Mouse (Mus musculus) heart, embryonic 16.5 days (tissue): ENCODE data around the gene Phykpl. TPM values are rescaled to one million over a fixed set of nuclear protein-coding genes. Genes with fewer than 3 reads are reported as not detected.

Source experiments
- ATAC-seq: fragments of 200-750 bp; cut with Nextera tagmentation; replicated peaks from 2 replicates; pipeline ENCODE4 v1.8.0; 2017; ENCODE audit warnings: moderate number of reproducible peaks; ENCODE audit not compliant: insufficient read depth, low FRiP score; ENCODE audit errors: extremely low read depth
- H3K27ac ChIP-seq: fragments of 300-500 bp; sonication (generic); 2 replicates; pipeline ENCODE4 v1.5.1; 2014; ENCODE audit warnings: mild to moderate bottlenecking, low read length, control low read depth, moderate library complexity
- H3K27me3 ChIP-seq: fragments of 300-500 bp; sonication (generic); 2 replicates; pipeline ENCODE4 v1.6.1; 2014; ENCODE audit warnings: low read length, mixed read lengths; ENCODE audit not compliant: control insufficient read depth, insufficient read depth
- H3K36me3 ChIP-seq: fragments of 300-500 bp; sonication (generic); 2 replicates; pipeline ENCODE4 v1.6.1; 2014; ENCODE audit not compliant: control insufficient read depth, insufficient read depth
- H3K4me1 ChIP-seq: fragments of 300-500 bp; sonication (generic); 2 replicates; pipeline ENCODE4 v1.6.1; 2014; ENCODE audit warnings: low read length, mixed read lengths; ENCODE audit not compliant: control insufficient read depth, insufficient read depth
- H3K4me2 ChIP-seq: fragments of 300-500 bp; sonication (generic); 2 replicates; pipeline ENCODE4 v1.6.1; 2014; ENCODE audit warnings: low read depth, mild to moderate bottlenecking, control low read depth, low read length
- H3K4me3 ChIP-seq: fragments of 300-500 bp; sonication (generic); 2 replicates; pipeline ENCODE4 v1.5.1; 2014; ENCODE audit warnings: mild to moderate bottlenecking, control low read depth, low read length
- H3K9ac ChIP-seq: fragments of 300-500 bp; sonication (generic); 2 replicates; pipeline ENCODE4 v1.6.1; 2014; ENCODE audit warnings: low read length, control low read depth
- H3K9me3 ChIP-seq: fragments of 300-500 bp; sonication (generic); replicated peaks from 2 replicates; pipeline ENCODE4 v1.6.1; 2016; ENCODE audit warnings: low read length; ENCODE audit not compliant: control insufficient read depth
- WGBS: fragments of 180-500 bp; shearing (Covaris S2); extraction: QIAGEN DNeasy Blood & Tissue Kit; methylation state at CpG from one replicate; pipeline ENCODE4 v1.1.7; 2014; 5-methylcytosine and 5-hydroxymethylcytosine counted together
- polyA plus RNA-seq: library from polyadenylated mRNA; unstranded; fragments of >200 nt; fragmentation: Nextera tagmentation; extraction: Ambion mirVana; gene quantifications from 2 replicates; pipeline ENCODE4 v1.2.1, GENCODE M21; 2015

The Phykpl gene
- polyA plus RNA-seq, 1 experiment from 2014 or later: 15.0 TPM

- no peak for ATAC-seq
- H3K36me3 ChIP-seq: no peaks in the 10 kb centered on the region
- H3K4me1 ChIP-seq: peaks cover 11% of the 10 kb centered on the region
- no peak overlapping the region for H3K4me2 ChIP-seq
- H3K9me3 ChIP-seq: no peaks in the 10 kb centered on the region
- no peak overlapping the region for H3K27ac ChIP-seq
- H3K9ac ChIP-seq: no peak overlapping the region
- H3K27me3 ChIP-seq: no peaks in the 10 kb centered on the region
- no peak overlapping the region for H3K4me3 ChIP-seq
- WGBS: 24% methylated on average over 5 of the region's 5 CpGs
Measured at GRCm38 (mm10) chr11:51551253-51551652, 33.3 kb upstream of the Phykpl start.

- Histone ChIP-seq H3K9ac (no peak overlapping the region), H3K36me3 (no peaks in the 10 kb centered on the region), H3K9me3 (no peaks in the 10 kb centered on the region), H3K4me1 (peaks cover 11% of the 10 kb centered on the region), H3K27ac (no peak overlapping the region), H3K4me3 (no peak overlapping the region), H3K27me3 (no peaks in the 10 kb centered on the region), H3K4me2 (no peak overlapping the region)
- 51% methylated on average over 3 of the region's 3 CpGs for WGBS
- ATAC-seq: no peak
Measured at GRCm38 (mm10) chr11:51552091-51552490, 32.5 kb upstream of the Phykpl start.

- Histone ChIP-seq H3K9me3 (no peaks in the 10 kb centered on the region), H3K27ac (no peak overlapping the region), H3K27me3 (no peaks in the 10 kb centered on the region), H3K4me3 (no peak overlapping the region), H3K4me1 (peaks cover 11% of the 10 kb centered on the region), H3K9ac (no peak overlapping the region), H3K4me2 (no peak overlapping the region), H3K36me3 (no peaks in the 10 kb centered on the region)
- 66% methylated on average over 9 of the region's 10 CpGs for WGBS
- ATAC-seq: no peak
Measured at GRCm38 (mm10) chr11:51554590-51554989, 30.0 kb upstream of the Phykpl start.

GRCm38 (mm10) chr11:51555066-51555465 is 29.5 kb upstream of the Phykpl start:
- peaks cover 11% of the 10 kb centered on the region for H3K4me1 ChIP-seq
- no peak overlapping the region for H3K9ac ChIP-seq
- no peaks in the 10 kb centered on the region for H3K9me3 ChIP-seq
- H3K36me3 ChIP-seq: no peaks in the 10 kb centered on the region
- WGBS: 47% methylated on average over 2 of the region's 2 CpGs
- no peak overlapping the region for H3K27ac ChIP-seq
- no peak for ATAC-seq
- no peaks in the 10 kb centered on the region for H3K27me3 ChIP-seq
- no peak overlapping the region for H3K4me2 ChIP-seq
- H3K4me3 ChIP-seq: no peak overlapping the region

- WGBS: 81% methylated on average over 1 of the region's 1 CpGs
- no peaks in the 10 kb centered on the region for H3K27me3 ChIP-seq
Measured at GRCm38 (mm10) chr11:51563276-51563675, 21.3 kb upstream of the Phykpl start.

GRCm38 (mm10) chr11:51565062-51565461 is 19.5 kb upstream of the Phykpl start:
- Histone ChIP-seq H3K4me3 (no peak overlapping the region), H3K27me3 (no peaks in the 10 kb centered on the region), H3K4me2 (no peak overlapping the region), H3K9me3 (no peaks in the 10 kb centered on the region), H3K36me3 (no peaks in the 10 kb centered on the region), H3K9ac (no peak overlapping the region), H3K4me1 (no peaks in the 10 kb centered on the region), H3K27ac (no peak overlapping the region)
- no peak for ATAC-seq
- 36% methylated on average over 3 of the region's 3 CpGs for WGBS

More at GRCm38 (mm10) chr11:51563276-51563675, 21.3 kb upstream of the Phykpl start:
- Histone ChIP-seq H3K4me1 (no peaks in the 10 kb centered on the region), H3K4me2 (no peak overlapping the region), H3K9me3 (no peaks in the 10 kb centered on the region), H3K36me3 (no peaks in the 10 kb centered on the region), H3K27ac (no peak overlapping the region), H3K9ac (no peak overlapping the region), H3K4me3 (no peak overlapping the region)
- no peak for ATAC-seq

GRCm38 (mm10) chr11:51565951-51566350 is 18.6 kb upstream of the Phykpl start:
- Histone ChIP-seq H3K9ac (no peak overlapping the region), H3K4me1 (no peaks in the 10 kb centered on the region), H3K27me3 (no peaks in the 10 kb centered on the region), H3K27ac (no peak overlapping the region), H3K4me3 (no peak overlapping the region), H3K4me2 (no peak overlapping the region), H3K9me3 (no peaks in the 10 kb centered on the region), H3K36me3 (no peaks in the 10 kb centered on the region)
- WGBS: 86% methylated on average over 6 of the region's 6 CpGs
- no peak for ATAC-seq

- no peaks in the 10 kb centered on the region for H3K4me1 ChIP-seq
- H3K4me2 ChIP-seq: no peak overlapping the region
- ATAC-seq: no peak
- no peaks in the 10 kb centered on the region for H3K27me3 ChIP-seq
- H3K9me3 ChIP-seq: no peaks in the 10 kb centered on the region
- 74% methylated on average over 4 of the region's 4 CpGs for WGBS
- no peak overlapping the region for H3K4me3 ChIP-seq
- H3K9ac ChIP-seq: no peak overlapping the region
- H3K27ac ChIP-seq: no peak overlapping the region
- H3K36me3 ChIP-seq: no peaks in the 10 kb centered on the region
Measured at GRCm38 (mm10) chr11:51568801-51569200, 15.8 kb upstream of the Phykpl start.

- H3K27me3 ChIP-seq: no peaks in the 10 kb centered on the region
- no peaks in the 10 kb centered on the region for H3K4me1 ChIP-seq
- H3K9me3 ChIP-seq: no peaks in the 10 kb centered on the region
- no peaks in the 10 kb centered on the region for H3K36me3 ChIP-seq
- no peak overlapping the region for H3K4me2 ChIP-seq
- WGBS: 81% methylated on average over 4 of the region's 4 CpGs
- no peak overlapping the region for H3K27ac ChIP-seq
- no peak for ATAC-seq
- no peak overlapping the region for H3K9ac ChIP-seq
- H3K4me3 ChIP-seq: no peak overlapping the region
Measured at GRCm38 (mm10) chr11:51576454-51576853, 8.1 kb upstream of the Phykpl start.

- Histone ChIP-seq H3K9ac (no peak overlapping the region), H3K27me3 (no peaks in the 10 kb centered on the region), H3K36me3 (no peaks in the 10 kb centered on the region), H3K4me2 (no peak overlapping the region), H3K27ac (no peak overlapping the region), H3K4me1 (no peaks in the 10 kb centered on the region), H3K4me3 (no peak overlapping the region), H3K9me3 (no peaks in the 10 kb centered on the region)
- no peak for ATAC-seq
- WGBS: 75% methylated on average over 7 of the region's 7 CpGs
Measured at GRCm38 (mm10) chr11:51577587-51577986, 7.0 kb upstream of the Phykpl start.
